Mouse (Mus musculus) thymus, postnatal 14 days (tissue): ENCODE measurements around the gene Pigk.

Experiments used
- DNase-seq: peaks from one replicate; pipeline ENCODE4 v3.0.0; 2021

Pigk gene

DNA sequence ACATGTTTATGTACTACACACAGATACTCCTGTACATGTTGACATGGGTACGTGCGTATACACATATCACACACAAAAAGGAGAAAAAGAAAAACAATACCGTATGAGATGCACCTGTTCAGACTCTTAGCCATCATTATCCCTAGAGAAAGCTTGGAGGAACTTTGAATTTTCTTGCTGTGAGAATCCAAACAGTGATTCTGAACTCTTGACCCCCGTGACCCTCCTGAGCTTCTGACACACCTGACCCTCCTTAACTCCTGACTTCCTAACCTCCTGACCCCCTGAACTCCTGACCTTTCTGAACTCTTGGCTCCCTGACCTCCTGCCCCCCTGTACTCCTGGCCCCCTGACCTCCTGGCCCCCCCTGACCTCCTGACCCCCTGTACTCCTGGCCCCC is 19.1 kb downstream of the Pigk start:
- no peak for DNase-seq

DNA sequence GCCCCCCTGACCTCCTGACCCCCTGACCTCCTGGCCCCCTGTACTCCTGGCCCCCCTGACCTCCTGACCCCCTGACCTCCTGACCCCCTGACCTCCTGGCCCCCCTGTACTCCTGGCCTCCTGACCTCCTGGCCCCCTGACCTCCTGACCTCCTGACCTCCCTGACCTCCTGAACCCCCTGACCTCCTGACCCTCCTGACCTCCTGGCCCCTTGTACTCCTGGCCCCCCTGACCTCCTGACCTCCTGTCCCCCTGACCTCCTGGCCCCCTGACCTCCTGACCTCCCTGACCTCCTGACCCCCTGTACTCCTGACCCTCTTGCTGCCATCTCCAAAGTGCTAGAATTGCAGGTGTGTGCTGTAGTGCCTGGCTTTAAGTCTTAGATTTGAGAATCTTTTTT is 19.6 kb downstream of the Pigk start:
- DNase-seq: no peak

DNA sequence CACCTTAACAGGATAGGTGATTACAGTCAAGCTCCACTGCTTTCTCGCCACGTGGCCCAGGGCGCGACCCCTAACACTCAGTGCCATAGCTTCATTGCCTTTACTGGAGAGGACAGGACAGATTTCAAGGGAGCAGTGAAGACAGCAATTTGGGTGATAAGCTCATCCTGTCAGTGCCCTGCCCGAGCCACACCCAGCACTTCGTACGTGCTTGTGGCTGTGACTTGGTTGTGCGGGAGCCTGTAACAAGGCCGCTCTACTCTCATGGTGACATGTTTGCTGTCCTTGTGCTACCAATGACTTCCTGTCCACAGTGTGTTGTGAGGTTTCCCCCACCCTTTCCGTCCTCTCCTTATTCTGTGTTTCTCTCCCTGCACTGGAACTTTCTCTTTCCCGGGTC is 20.2 kb downstream of the Pigk start:
- DNase-seq: no peak

DNA sequence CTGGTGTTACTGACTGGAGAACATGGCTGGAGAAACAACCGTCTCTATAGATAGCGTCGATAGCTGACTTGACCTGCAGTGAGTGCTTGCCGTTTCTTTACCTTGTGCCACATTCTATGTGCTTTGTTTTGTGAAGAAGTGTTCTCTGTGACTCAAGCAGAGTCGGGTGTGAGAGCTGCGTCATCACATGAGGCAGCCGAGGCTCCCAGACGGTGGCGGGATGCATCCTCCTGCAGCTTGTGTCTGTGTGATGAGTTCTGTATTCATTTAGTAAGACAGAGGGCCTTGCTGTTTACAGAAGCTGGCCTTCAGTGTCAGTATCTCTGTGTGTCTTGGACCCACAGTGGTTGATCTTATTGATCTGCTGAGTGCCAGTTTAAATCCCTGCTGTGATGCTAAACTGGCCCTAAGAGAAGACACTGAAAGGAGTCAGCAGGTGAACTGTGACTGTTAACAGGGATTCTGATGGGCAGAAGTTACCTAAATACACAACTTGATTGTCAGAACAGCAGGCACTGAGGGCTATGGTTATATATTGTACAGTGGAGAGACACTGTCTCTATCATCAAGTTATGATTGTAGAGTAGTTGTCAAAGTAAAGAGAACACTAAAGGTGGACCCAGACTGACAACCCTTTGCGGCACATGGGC is 21.8 kb downstream of the Pigk start:
- no peak for DNase-seq

DNA sequence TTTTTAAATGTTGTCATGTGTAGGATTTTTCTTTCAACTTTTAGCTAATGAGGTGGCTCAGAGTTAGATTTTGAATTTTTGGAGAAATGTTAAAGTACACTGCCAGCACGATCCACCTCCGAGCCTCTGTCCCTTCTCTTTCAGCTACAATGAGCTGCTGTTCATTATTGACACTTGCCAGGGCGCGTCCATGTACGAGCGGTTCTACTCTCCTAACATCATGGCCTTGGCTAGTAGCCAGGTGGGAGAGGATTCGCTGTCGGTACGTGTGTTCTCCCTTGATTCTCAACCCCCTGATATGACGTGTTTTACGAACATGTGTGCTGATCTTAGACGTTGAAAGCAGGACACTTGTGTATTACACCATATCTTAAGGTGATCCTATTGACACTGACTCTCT is 30.4 kb downstream of the Pigk start:
- no peak for DNase-seq

DNA sequence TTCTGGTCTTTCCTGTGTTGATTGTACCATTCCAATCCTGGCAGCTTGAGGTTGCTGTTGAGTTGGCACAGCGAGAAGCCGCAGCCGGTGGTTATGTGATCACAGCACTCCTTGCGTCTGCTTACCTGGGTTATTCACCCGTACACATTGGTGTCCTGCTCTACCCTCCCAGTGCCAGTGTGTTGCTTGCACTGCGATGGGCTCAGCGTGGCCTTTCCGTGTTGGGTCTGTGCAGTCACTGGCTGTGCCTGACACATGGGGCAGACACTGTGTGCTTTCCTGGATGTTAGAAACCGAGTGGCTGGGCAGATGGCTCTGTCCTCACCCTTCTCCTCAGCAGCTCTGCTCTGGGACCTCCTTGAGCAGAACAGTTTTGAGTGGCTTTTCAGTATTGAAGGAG is 31.7 kb downstream of the Pigk start:
- no peak for DNase-seq

DNA sequence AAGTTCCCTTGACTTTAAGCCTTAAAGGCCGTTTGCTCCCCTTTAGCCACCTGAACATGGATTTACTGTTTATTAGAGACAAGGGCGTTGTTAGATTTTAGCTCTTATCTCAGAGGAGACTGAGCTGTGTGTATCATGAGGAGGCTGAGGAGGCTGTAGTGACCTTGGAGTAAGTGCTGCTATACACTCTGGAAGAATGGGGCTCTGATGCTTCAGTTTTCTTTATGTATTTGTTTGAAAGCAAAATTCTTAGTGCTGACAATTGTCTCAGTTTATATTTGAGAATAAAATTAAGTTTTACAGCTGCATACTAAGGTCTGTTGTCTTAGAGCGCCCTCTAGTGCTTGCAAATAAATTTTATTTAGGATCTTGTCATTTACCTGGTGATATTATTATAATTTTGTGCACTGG is 35.6 kb downstream of the Pigk start:
- peak; percentile 40 for DNase-seq

DNA sequence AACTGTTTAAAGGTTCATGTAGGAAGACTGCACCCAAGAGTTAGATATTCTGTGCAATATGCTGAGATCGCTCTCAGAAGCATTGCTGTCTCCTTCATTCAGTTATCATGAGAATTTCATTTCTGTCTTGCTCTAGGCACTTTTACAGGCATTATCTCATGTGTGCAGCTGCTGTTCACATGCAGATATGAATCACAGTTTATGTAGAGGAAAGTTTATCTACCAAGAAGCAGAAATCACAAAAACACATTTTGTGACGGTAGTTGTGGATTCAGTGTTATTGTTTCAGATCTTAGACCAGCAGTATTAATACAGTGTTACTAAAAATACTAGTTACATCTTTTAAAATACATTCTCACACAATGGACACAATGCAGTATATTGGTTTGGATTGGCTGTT is 36.0 kb downstream of the Pigk start:
- no peak for DNase-seq

DNA sequence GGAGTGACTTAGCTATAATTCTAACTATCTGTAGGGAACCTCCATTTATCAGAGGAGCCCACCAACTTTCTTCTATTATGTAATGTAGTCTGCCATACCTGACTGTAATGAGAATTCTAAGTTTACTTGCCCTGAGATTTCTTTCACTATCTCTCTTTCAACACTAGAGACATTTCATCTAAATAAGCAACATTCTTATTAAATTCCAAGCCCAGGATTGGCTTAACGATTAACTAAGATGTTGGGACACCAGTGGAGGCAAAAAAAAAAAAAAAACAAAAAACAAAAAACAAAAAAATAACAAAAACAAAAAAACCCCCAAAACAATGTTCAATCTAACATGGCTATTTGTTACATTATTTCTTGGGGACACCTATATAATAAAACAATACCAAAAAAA is 39.0 kb downstream of the Pigk start:
- no peak for DNase-seq

DNA sequence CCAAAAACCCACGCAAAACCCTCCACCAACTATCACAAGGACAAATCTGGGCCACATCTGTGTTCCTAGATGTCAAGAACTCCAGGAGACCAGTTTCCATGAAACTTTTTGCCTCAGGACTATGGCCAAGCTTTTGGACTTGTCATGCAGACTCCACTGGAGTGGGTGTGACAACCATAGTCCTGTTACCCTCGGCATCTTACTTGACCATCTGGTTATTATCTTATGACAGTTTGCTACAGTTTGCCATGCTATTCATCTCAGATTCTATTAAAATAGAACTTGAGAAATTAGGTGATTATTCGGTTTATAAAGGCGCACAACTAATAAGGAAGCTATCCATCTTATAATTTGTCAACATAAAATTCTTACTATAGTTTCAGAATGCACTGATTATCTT is 39.4 kb downstream of the Pigk start:
- DNase-seq: no peak

DNA sequence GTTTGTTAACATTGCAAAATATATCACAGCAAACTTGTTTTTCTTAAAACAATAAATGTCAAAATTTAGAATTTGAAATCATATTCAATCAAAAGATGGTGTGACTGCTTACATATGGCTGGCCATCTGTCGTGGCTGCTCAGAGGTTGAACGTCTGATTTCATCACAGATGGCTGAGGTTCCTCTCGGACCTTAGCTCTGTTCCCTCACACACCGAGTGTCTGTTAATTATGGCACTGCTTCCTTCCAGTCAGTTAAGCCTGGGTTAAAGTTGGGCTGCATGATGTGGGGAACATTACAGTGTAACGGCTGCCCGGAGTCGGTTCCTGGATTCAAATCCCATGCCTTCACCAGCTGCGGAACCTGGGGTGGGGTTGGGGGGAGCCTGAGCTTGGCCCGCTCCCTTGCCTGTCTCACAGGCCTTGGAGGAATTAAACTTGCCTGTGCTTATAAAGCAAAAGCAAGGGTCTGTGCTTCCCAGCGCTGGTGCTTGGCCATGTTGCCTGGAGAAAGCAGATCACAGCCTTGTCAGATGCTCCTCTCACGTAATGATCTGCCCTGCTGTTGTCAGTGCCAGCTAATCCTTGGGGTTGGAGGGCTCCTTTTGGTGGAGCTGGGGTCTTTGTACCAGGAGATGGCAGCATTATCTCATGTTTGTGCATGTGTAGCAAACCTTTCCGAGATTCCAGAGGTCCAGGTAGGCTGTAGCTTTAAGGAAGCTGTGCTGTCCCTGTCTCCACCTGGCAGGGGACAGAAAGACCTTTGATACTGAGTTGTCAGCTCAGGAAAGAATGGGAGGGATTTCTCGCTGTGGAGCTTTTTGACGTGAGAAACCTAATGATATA is 40.2 kb downstream of the Pigk start:
- DNase-seq: no peak

DNA sequence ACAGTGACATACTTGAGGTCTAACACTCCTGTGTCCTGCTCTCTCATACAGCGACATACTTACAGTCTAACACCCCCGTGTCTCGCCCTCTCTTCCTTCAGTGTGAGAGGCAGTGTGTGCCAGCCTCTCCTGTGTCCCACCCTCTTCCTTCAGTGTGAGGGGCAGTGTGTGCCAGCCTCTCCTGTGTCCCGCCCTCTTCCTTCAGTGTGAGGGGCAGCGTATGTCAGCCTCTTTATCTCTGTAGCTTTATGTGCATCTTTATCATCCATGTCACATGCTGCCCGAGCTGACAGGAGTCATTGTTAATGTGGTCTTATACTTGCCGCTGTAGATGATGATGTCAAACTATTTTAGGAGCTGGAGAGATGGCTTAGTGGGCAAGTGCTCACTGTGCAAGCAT is 41.6 kb downstream of the Pigk start:
- DNase-seq: no peak

DNA sequence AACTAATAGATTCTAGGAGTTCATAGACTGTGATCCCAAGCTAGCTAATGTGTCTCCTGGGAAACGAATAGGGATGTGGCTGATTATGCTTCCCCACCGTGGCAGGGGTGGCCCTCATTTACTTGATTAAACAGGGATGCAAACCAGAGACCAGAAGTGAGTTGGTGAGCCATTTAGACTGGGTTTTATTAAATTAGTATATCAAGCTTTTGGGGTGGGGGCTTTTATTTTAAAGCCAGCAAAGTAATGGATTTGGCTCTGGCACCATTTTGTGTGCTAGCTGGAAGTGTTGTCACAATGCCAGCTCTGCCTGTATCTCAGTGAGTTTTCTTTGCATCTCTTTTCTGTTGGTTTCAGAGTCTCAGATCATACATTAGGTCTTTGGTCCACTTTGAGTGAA is 43.0 kb downstream of the Pigk start:
- no peak for DNase-seq

DNA sequence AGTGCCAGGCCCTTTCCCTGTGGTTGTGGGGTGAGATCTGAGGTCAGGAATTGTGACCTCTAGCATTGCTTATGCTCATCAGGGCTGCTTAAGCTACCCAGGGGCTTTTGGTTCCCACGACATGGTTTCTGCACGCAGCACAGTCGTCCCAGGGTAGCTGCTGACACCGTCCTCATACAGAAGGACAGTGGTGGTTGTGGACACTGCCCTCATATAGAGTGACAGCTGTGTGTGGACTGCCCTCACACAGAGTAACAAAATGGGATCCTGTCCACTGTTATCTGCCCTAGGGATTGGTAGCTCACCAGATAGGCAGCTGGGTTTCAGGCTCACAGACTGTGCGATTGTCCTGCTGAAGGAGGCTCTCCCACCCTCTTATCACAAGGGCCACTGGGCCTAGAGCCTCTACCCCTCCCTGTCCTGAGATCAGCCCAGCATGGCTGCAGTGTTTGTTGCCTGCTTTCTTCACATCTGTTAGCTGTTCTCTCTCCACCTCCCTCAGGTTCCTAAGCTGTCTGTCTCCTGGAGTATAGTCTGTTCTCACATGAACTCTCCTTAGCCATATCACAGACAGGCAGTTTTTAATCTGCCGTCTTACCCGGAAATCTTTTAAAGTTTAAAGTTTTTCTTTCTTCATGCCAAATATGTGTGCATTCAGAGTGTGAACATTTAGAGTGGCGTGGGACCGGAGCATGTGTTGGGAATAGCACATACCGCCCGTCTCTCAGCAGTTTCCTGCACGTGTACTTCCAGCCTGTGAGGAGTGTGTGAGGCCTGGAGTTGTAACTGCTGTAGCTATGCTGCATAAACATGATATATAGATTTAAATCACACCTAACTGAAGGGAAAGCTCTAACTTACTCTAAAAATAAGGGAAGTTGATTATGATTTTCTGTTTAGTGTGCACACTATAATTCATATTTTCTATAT is 43.8 kb downstream of the Pigk start:
- DNase-seq: no peak

DNA sequence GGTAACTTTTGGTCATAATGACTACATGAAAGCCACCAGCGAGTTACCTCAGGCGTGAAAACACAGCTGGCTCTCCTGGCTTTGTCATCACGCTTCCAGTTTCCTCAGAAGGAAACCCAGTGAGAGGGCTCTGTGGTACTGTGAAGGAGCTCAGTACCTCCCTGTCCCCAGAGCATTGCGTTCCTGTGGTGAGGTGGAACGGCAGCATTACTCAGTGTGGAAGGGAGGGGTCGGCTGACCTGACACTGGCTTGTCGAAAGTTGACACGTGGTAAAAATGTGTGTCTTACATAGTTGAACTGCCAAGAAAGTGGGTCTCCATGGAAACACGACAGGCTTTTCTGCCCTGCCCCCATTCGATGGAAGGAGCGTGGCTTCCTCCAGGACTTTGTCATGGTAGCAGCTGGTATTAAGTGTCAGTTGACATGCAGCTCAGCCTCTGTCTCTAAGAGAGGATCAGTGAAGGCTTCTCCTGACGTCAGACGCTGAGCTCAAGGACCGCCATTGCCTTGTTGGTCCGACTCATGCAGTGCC is 44.7 kb downstream of the Pigk start:
- DNase-seq: no peak

DNA sequence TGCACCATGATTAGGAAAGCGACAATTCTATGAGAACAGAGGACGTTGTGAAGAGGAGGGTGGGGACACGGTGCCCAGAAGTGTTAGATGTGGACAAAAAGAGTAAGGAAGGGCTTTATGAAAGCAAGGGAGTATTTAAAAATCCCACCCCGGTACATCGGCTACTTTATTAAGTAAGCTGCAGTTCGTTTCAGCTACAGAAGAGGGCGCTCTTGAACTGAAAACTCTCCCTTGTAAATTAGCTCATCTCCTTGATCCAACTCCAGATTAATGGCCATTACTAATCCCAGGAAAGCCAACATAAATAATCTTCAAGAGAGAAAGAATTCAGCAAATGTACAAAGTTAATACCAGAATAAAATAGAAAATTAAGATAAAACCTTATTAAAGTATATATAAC is 47.2 kb downstream of the Pigk start:
- DNase-seq: peak; percentile 24

DNA sequence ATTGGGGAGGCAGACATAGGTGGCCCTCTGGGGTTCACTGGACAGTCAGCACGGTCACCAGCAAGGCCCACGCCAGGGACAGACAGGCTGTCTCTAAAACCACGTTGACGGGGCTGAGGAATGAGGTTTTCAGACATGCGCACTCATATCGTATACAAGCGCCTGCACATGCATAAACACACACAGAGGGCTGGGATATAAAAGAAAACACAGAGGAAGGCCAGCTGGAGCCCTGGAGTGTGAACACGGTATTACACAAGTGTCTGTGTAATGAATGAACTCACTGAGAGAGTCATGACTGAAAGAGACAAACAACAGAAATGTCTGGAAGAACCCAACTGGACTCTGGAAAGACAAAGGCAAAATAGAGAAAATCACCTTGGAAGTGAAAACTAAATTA is 47.8 kb downstream of the Pigk start:
- peak; percentile 8 for DNase-seq

DNA sequence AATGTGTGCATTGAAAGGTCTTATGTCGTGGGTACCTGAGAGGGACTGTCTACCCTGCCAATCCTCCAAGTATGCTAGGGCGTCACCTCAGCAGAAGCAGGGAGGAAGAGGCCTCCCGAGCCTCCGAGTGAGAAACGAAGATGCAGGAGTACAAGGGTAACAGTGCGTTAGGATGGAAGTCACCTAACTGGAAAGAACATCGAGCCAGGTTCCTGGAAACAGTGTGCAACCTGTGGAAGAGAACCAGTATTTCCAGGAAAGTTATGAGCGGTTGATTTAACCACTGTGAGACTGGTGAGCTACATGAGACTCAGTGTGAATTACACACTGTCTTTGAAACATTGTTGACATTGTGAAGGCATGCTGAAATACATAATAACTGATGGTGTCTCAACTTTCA is 48.4 kb downstream of the Pigk start:
- DNase-seq: no peak

DNA sequence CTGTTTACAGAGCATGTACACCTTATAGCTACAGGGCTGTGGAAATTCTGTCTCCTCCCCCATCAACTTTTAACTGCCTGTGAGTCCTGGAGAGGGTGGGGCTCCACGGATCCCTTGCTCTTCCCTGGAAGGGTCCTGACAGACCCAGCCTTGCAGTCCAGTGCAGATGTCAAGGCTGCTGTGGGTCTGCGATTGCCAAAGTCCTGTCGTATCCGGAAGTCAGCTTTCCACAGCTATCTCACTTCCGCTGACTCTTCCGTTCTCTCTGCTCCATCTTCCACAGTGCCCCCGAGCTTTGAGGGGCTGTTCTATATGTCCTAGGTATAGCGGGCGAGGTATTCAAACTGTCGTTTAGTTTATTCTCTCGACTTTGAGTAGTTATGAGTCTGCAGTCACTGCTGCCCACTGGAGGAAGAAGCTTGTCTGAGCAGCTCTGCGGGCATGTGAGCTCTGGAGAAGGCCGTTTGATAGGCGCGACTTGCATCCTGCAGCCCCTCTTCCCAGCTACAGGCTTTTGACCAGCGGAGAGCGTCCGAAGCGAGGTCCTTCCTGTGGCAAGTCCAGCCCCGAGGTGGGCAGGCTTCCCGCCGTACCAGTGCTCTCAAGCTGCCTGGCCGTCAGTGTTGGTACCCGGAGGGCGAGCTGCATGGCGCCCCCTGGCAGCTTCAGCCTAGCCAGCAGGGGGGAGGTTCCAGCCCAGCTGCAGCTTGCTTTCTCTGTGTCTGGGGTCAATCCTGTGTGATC is 49.4 kb downstream of the Pigk start:
- DNase-seq: peak; percentile 71

DNA sequence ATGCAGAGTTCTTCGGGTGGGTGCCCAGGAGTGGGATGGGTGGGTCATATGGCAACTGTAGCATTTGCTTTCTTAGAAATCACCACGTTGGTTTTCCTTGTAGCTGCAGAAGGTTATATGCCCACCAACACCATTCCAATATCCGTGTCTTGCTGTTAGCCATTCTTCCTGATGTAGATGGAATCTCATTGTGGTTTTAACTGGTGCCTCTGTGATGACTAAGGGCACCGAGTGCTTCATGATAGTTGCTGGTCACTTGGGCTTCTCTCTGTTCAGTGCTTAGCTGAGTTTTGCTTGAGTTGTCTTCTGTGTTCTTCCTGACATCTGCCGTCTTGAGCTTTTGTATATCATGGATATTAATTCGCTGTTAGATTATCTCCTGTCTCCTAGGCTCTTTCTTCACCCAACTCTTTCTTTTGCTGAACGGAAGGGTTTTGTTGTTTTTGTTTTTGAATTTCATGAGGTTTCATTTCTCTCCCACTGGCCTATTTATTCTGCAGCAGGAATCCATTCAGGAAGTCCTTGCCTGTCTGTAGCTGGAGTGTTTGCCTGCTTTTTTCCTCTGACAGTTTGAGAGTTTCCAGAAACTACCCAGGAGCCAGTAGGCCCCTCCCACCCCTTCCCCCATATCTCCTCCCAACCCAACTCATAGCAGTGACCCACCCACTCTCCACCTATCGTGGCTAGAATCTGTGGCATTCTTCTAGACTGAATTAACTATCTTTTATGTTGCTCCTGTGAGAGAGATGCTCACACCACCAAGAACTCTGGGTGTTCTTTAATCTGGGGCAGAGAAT is 50.8 kb downstream of the Pigk start:
- no peak for DNase-seq

DNA sequence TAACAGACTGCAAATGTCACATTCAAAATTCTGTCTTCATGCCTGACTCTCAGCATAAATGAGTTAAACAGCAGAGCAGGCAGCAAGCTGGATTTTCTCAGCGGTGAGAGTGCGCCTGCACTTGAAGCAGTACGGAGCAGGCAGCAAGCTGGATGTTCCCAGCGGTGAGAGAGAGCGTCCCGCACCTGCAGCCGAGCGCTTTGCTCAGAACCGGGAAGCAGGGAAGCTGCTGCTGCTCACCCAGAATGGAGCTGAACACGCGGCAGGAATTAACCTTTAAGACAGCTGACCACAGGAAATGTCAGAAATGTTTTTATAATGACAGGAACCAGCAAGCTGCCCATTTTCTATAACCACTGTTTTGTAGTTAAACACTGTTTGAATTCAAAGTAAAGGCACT is 53.6 kb downstream of the Pigk start:
- DNase-seq: no peak

DNA sequence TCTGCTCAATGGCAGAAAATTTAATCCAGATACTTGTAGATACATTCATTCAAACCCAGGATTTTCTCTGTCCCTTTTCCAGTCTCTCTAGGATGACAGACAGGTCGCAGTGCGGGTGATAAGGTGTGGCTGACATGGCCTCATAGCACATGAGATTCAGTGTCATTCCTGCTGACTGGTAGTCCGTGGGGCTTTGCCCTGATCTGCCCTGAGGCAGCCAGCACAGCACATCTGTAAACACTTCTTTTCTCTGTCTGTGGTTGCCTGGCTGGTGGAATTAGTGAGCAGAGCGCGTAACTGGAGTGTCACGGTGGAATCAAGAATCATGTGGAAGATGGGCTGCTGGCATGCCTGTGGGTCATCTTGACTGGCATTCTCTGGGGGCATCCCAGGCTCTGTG is 56.2 kb downstream of the Pigk start:
- no peak for DNase-seq
